Mouse (Mus musculus) liver, postnatal 0 days (tissue): Measurements from ENCODE around the gene Rbm4b.

ENCODE experiments used
- CTCF ChIP-seq: sonication (generic); IDR thresholded peaks from 2 replicates; pipeline ENCODE4 v1.5.1; 2016; ENCODE audit warnings: antibody characterized with exemption, low read depth
- EP300 ChIP-seq: IDR thresholded peaks from 2 replicates; pipeline ENCODE4 v1.6.1; 2016; ENCODE audit warnings: antibody characterized with exemption, low read depth, mild to moderate bottlenecking

GRCm38 (mm10) chr19:4737866-4738265, 18.4 kb upstream of the Rbm4b start:
- no peak for TF ChIP-seq CTCF
- no peak for TF ChIP-seq EP300
